Comparison of ENCODE assay signal across 10 mouse cellular contexts in genomic region chr12:110187246-110188135, GRCm38 (mm10).
A peak's percentile ranks its signal among the peaks of the same experiment; 100 is the strongest.
DNase-seq lines count a peak whose midpoint lies in the region; ATAC-seq lines count a peak whose summit lies in the region.
"Had no signal": no experiment of that assay in that cellular context is flagged by ENCODE, and none has a peak within 500 bp of the region (broad histone marks: within the 10 kb centered on the region; RNA-seq: fewer than 3 reads in every experiment).

No protein-coding gene starts in this region.

- 4% methylated on average over 49 of the region's 49 CpGs for WGBS in liver, embryonic 11.5 days
- WGBS in forebrain, embryonic 13.5 days: 1% methylated on average over 45 of the region's 49 CpGs
- 1% methylated on average over 49 of the region's 49 CpGs for WGBS in limb, embryonic 12.5 days
- WGBS in stomach, embryonic 15.5 days: 5% methylated on average over 48 of the region's 49 CpGs

- no peaks in the 10 kb centered on the region for H3K9me3 ChIP-seq in liver, embryonic 11.5 days (ENCODE audit: control insufficient read depth, low read length)
- H3K9me3 ChIP-seq in forebrain, embryonic 13.5 days (replicated peaks): no peaks in the 10 kb centered on the region
- H3K9me3 ChIP-seq in limb, embryonic 12.5 days: no peaks in the 10 kb centered on the region
- no peaks in the 10 kb centered on the region for H3K9me3 ChIP-seq in stomach, embryonic 15.5 days

- peaks cover 59% of the 10 kb centered on the region for H3K27me3 ChIP-seq in liver, embryonic 11.5 days (replicated peaks; ENCODE audit: control insufficient read depth, insufficient read depth, low read length)
- peaks cover 71% of the 10 kb centered on the region for H3K27me3 ChIP-seq in forebrain, embryonic 13.5 days
- peaks cover 95% of the 10 kb centered on the region for H3K27me3 ChIP-seq in limb, embryonic 12.5 days
- peaks cover 46% of the 10 kb centered on the region for H3K27me3 ChIP-seq in stomach, embryonic 15.5 days (replicated peaks)

- peaks cover 2% of the 10 kb centered on the region; the same call in 1 of the 2 replicates for H3K4me1 ChIP-seq in liver, embryonic 11.5 days (replicated peaks; ENCODE audit: control insufficient read depth, insufficient read depth, low read length)
- peaks cover 57% of the 10 kb centered on the region for H3K4me1 ChIP-seq in forebrain, embryonic 13.5 days
- H3K4me1 ChIP-seq in limb, embryonic 12.5 days (replicated peaks): peaks cover 24% of the 10 kb centered on the region
- H3K4me1 ChIP-seq in stomach, embryonic 15.5 days: peaks cover 23% of the 10 kb centered on the region

- no peak overlapping the region for H3K9ac ChIP-seq in liver, embryonic 11.5 days (ENCODE audit: low read depth, low read length)
- peak overlapping the region; percentile 73 for H3K9ac ChIP-seq in forebrain, embryonic 13.5 days
- peak overlapping the region; percentile 12; the same call in 1 of the 2 replicates for H3K9ac ChIP-seq in limb, embryonic 12.5 days (replicated peaks)
- H3K9ac ChIP-seq in stomach, embryonic 15.5 days: no peak overlapping the region

- H3K36me3 ChIP-seq in liver, embryonic 11.5 days (ENCODE audit: control insufficient read depth, insufficient read depth, low read length): no peaks in the 10 kb centered on the region
- H3K36me3 ChIP-seq in forebrain, embryonic 13.5 days (ENCODE audit: poor library complexity, severe bottlenecking): no peaks in the 10 kb centered on the region
- H3K36me3 ChIP-seq in limb, embryonic 12.5 days: no peaks in the 10 kb centered on the region
- H3K36me3 ChIP-seq in stomach, embryonic 15.5 days: no peaks in the 10 kb centered on the region

- DNase-seq in liver, embryonic 11.5 days (ENCODE audit: low spot score): peak; percentile 41
- no peak for DNase-seq in liver
- no peak for DNase-seq in gastrocnemius, postnatal 10 days
- no peak for DNase-seq in lung, adult 18-20 months
- DNase-seq in lung, postnatal 36 days: no peak
- DNase-seq: right cerebral cortex, postnatal 25 days had no signal

- peak overlapping the region; percentile 40 for H3K4me2 ChIP-seq in liver, embryonic 11.5 days
- peak overlapping the region; percentile 61 for H3K4me2 ChIP-seq in forebrain, embryonic 13.5 days
- peak overlapping the region; percentile 49 for H3K4me2 ChIP-seq in limb, embryonic 12.5 days
- peak overlapping the region; percentile 39; the same call in 1 of the 2 replicates for H3K4me2 ChIP-seq in stomach, embryonic 15.5 days

- peak overlapping the region; percentile 23 for H3K4me3 ChIP-seq in liver, embryonic 11.5 days (ENCODE audit: low read depth, low read length)
- H3K4me3 ChIP-seq in forebrain, embryonic 13.5 days: peak overlapping the region; percentile 41
- H3K4me3 ChIP-seq in limb, embryonic 12.5 days (replicated peaks): peak overlapping the region; percentile 29
- H3K4me3 ChIP-seq in stomach, embryonic 15.5 days (replicated peaks): peak overlapping the region; percentile 7
- H3K4me3 ChIP-seq: layer of hippocampus, adult 2 months had no signal

- ATAC-seq in liver, embryonic 11.5 days (replicated peaks; ENCODE audit: low FRiP score): peak; percentile 31; the same call in 1 of the 2 replicates
- peak; percentile 66 for ATAC-seq in forebrain, embryonic 13.5 days
- no peak for ATAC-seq in limb, embryonic 12.5 days (ENCODE audit: insufficient number of reproducible peaks, insufficient read depth, low FRiP score, low TSS enrichment, low read depth)
- ATAC-seq in stomach, embryonic 15.5 days (ENCODE audit: insufficient read depth, low FRiP score, low read depth): peak; percentile 7; the same call in 1 of the 2 replicates

- H3K27ac ChIP-seq in liver, embryonic 11.5 days (ENCODE audit: low read depth, low read length): no peak overlapping the region
- H3K27ac ChIP-seq in forebrain, embryonic 13.5 days: peak overlapping the region; percentile 91
- H3K27ac ChIP-seq in limb, embryonic 12.5 days: no peak overlapping the region
- no peak overlapping the region for H3K27ac ChIP-seq in stomach, embryonic 15.5 days
- H3K27ac ChIP-seq: layer of hippocampus, adult 2 months had no signal

Comparison
In these comparisons a context has a peak if more than half of its experiments do, and no peak if none do; other contexts are left out.
1. H3K9ac ChIP-seq: peak in forebrain, embryonic 13.5 days (single experiment) and limb, embryonic 12.5 days (single experiment); none in liver, embryonic 11.5 days (single experiment) and stomach, embryonic 15.5 days (single experiment).
2. Peak in every context shown above with its lines, with median percentiles within 50 percentile points of each other: H3K4me2 ChIP-seq and H3K4me3 ChIP-seq.